Mouse (Mus musculus) embryonic facial prominence, embryonic 14.5 days (tissue): ENCODE results near the gene Il33. TPM values are rescaled to one million over a fixed set of nuclear protein-coding genes. Genes with fewer than 3 reads are reported as not detected.

Experiments
- ATAC-seq: fragments of 200-750 bp; cut with Nextera tagmentation; 2 replicates; pipeline ENCODE4 v1.8.0; 2017; ENCODE audit warnings: low read depth, moderate number of reproducible peaks, moderate TSS enrichment
- DNase-seq: peaks from one replicate; pipeline ENCODE4 v3.0.0-alpha.2; 2015; ENCODE audit warnings: low spot score
- H3K27ac ChIP-seq: fragments of 300-500 bp; sonication (generic); replicated peaks from 2 replicates; pipeline ENCODE4 v1.5.1; 2014; ENCODE audit warnings: low read depth, mild to moderate bottlenecking, low read length, moderate library complexity
- H3K27me3 ChIP-seq: fragments of 300-500 bp; sonication (generic); replicated peaks from 2 replicates; pipeline ENCODE4 v1.6.1; 2014; ENCODE audit warnings: low read length; ENCODE audit not compliant: control insufficient read depth, insufficient read depth
- H3K36me3 ChIP-seq: fragments of 300-500 bp; sonication (generic); 2 replicates; pipeline ENCODE4 v1.6.1; 2014; ENCODE audit warnings: low read length, mixed read lengths; ENCODE audit not compliant: control insufficient read depth, insufficient read depth
- H3K4me1 ChIP-seq: fragments of 300-500 bp; sonication (generic); 2 replicates; pipeline ENCODE4 v1.6.1; 2014; ENCODE audit warnings: antibody characterized with exemption, low read length; ENCODE audit not compliant: control insufficient read depth, insufficient read depth
- H3K4me2 ChIP-seq: fragments of 300-500 bp; sonication (generic); 2 replicates; pipeline ENCODE4 v1.6.1; 2014; ENCODE audit warnings: low read depth, mild to moderate bottlenecking, low read length, moderate library complexity, mixed read lengths
- H3K4me3 ChIP-seq: fragments of 300-500 bp; sonication (generic); 2 replicates; pipeline ENCODE4 v1.5.1; 2014; ENCODE audit warnings: low read depth, mild to moderate bottlenecking, low read length
- H3K9ac ChIP-seq: fragments of 300-500 bp; sonication (generic); 2 replicates; pipeline ENCODE4 v1.6.1; 2014; ENCODE audit warnings: low read depth, mild to moderate bottlenecking, low read length, moderate library complexity, mixed read lengths
- H3K9me3 ChIP-seq: fragments of 300-500 bp; sonication (generic); 2 replicates; pipeline ENCODE4 v1.6.1; 2016; ENCODE audit warnings: low read length; ENCODE audit not compliant: control insufficient read depth
- WGBS: fragments of 180-500 bp; shearing (Covaris S2); extraction: QIAGEN DNeasy Blood & Tissue Kit; methylation state at CpG from one replicate; pipeline ENCODE4 v1.1.7; 2014; 5-methylcytosine and 5-hydroxymethylcytosine counted together
- polyA plus RNA-seq: library from polyadenylated mRNA; unstranded; fragments of >200 nt; fragmentation: Nextera tagmentation; extraction: Ambion mirVana; gene quantifications from 2 replicates; pipeline ENCODE4 v1.2.1, GENCODE M21; 2014

Gene Il33
- polyA plus RNA-seq, 1 experiment from 2014 or later = 12.3 TPM

GRCm38 (mm10) chr19:29911919-29912318 is 13.0 kb upstream of the Il33 start:
- Histone ChIP-seq H3K9ac (no peak overlapping the region), H3K4me3 (no peak overlapping the region), H3K4me2 (no peak overlapping the region), H3K27ac (no peak overlapping the region), H3K36me3 (no peaks in the 10 kb centered on the region), H3K4me1 (no peaks in the 10 kb centered on the region), H3K27me3 (no peaks in the 10 kb centered on the region), H3K9me3 (no peaks in the 10 kb centered on the region)
- ATAC-seq = no peak
- no peak for DNase-seq
- 91% methylated on average over 6 of the region's 6 CpGs for WGBS

DNA sequence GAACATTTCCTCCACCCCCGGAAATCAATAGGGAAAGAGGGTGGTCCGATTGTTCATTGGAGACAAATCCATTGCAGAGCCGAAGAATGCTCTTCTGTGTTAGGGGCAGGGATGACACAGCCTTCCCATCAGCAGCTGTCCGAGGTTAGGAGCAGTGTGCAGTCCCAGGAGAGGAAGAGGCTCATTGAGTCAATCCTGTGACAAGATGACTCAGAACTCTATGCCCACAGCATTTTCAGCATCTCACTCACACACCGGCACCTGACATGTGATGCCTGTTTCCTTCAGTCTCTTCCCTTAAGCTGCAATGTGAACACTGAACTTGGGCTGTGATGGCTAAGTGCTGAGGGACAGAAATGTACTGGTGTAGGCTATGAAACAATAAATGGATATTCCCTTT is 7.5 kb upstream of the Il33 start:
- Histone ChIP-seq H3K27me3 (no peaks in the 10 kb centered on the region), H3K4me1 (no peaks in the 10 kb centered on the region), H3K4me2 (no peak overlapping the region), H3K27ac (no peak overlapping the region), H3K36me3 (no peaks in the 10 kb centered on the region), H3K9me3 (no peaks in the 10 kb centered on the region), H3K9ac (no peak overlapping the region), H3K4me3 (no peak overlapping the region)
- 59% methylated on average over 5 of the region's 5 CpGs for WGBS
- ATAC-seq (no peak), DNase-seq (no peak)

- Histone ChIP-seq H3K4me3 (no peak overlapping the region), H3K4me1 (peaks cover 16% of the 10 kb centered on the region), H3K9ac (no peak overlapping the region), H3K4me2 (peak overlapping the region; percentile 2; the same call in 1 of the 2 replicates), H3K9me3 (no peaks in the 10 kb centered on the region), H3K27me3 (no peaks in the 10 kb centered on the region), H3K27ac (no peak overlapping the region), H3K36me3 (no peaks in the 10 kb centered on the region)
- 42% methylated on average over 12 of the region's 12 CpGs for WGBS
- ATAC-seq (no peak), DNase-seq (peak; percentile 35)
Observed at GRCm38 (mm10) chr19:29926101-29926755, 1.3 kb downstream of the Il33 start.

DNA sequence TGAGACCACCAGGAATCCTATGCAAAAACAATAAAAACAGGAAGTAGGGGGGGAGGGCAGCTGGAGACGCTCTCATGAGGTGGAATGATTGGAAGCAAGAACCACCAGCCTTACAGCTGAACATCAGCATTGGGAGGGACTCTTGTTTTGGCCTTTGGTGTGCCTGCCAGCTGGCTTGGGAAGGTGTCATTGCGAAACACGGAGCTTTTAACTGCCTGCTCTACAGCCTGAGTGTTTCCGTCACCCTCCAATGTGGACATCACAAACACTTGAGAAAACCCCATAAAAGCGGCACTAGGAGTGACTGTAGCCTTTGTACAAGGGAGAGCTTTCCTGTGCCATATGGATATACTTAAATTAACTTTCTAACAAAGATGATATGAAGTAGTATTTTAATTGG is 5.4 kb downstream of the Il33 start:
- 66% methylated on average over 5 of the region's 5 CpGs for WGBS
- Histone ChIP-seq H3K27ac (no peak overlapping the region), H3K4me1 (peaks cover 7% of the 10 kb centered on the region), H3K4me2 (no peak overlapping the region), H3K9ac (no peak overlapping the region), H3K36me3 (no peaks in the 10 kb centered on the region), H3K9me3 (no peaks in the 10 kb centered on the region), H3K4me3 (no peak overlapping the region), H3K27me3 (no peaks in the 10 kb centered on the region)
- DNase-seq = no peak
- no peak for ATAC-seq

GRCm38 (mm10) chr19:29937445-29937844 is 12.5 kb downstream of the Il33 start:
- Histone ChIP-seq H3K4me3 (no peak overlapping the region), H3K9ac (no peak overlapping the region), H3K36me3 (no peaks in the 10 kb centered on the region), H3K27me3 (no peaks in the 10 kb centered on the region), H3K9me3 (no peaks in the 10 kb centered on the region), H3K27ac (no peak overlapping the region), H3K4me1 (peaks cover 5% of the 10 kb centered on the region; the same call in 1 of the 2 replicates), H3K4me2 (no peak overlapping the region)
- no peak for ATAC-seq
- DNase-seq = peak; percentile 34
- WGBS = 42% methylated on average over 8 of the region's 8 CpGs

- DNase-seq (peak; percentile 13), ATAC-seq (no peak)
- Histone ChIP-seq H3K27ac (no peak overlapping the region), H3K9me3 (no peaks in the 10 kb centered on the region), H3K27me3 (no peaks in the 10 kb centered on the region), H3K9ac (no peak overlapping the region), H3K4me3 (no peak overlapping the region), H3K4me1 (peaks cover 5% of the 10 kb centered on the region; the same call in 1 of the 2 replicates), H3K36me3 (no peaks in the 10 kb centered on the region), H3K4me2 (no peak overlapping the region)
- 45% methylated on average over 6 of the region's 6 CpGs for WGBS
Observed at GRCm38 (mm10) chr19:29940239-29940638, 15.3 kb downstream of the Il33 start.

DNA sequence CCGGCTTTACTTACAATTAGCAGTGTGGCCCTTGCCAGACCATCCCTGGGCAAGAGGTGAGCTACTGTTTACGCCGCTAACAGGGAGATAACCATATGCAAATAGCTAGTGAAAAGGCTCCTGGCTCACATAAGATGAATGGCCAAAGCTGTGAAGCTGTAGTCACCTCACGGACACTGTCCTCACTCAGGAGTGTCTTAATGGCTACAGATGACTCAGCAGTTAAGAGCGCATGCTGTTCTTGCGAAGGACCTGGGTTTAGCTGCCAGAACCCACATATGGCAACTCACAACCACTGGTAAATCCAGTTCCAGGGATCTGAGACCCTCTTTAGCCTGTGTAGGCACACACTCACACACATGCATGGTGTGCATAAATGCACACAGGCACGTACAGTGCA is 16.3 kb downstream of the Il33 start:
- ATAC-seq (no peak), DNase-seq (no peak)
- Histone ChIP-seq H3K9me3 (no peaks in the 10 kb centered on the region), H3K4me2 (no peak overlapping the region), H3K27me3 (no peaks in the 10 kb centered on the region), H3K4me1 (peaks cover 8% of the 10 kb centered on the region; the same call in 1 of the 2 replicates), H3K36me3 (no peaks in the 10 kb centered on the region), H3K27ac (no peak overlapping the region), H3K4me3 (no peak overlapping the region), H3K9ac (no peak overlapping the region)
- 80% methylated on average over 7 of the region's 7 CpGs for WGBS

DNA sequence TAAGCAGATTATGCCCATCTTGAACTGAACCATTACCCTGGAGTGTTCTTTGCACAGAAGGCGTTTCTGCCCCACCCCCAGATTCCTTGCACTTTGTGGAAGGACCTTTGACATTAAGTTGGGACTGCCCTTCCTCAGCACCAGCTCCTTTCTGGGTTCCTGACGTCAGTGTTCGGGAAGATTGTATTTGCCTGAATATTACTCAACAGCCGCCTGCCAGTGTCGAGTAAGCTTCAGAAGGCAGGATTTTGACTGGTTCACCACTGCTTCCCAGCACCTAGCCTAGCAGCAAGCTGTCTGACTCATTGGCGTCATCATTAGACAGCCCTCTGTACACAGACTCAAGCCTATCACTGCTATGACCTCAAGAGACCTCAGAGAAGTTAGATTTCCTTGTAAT is 17.4 kb downstream of the Il33 start:
- ATAC-seq (no peak), DNase-seq (no peak)
- Histone ChIP-seq H3K27me3 (no peaks in the 10 kb centered on the region), H3K4me1 (peaks cover 8% of the 10 kb centered on the region; the same call in 1 of the 2 replicates), H3K36me3 (no peaks in the 10 kb centered on the region), H3K4me2 (no peak overlapping the region), H3K4me3 (no peak overlapping the region), H3K9ac (no peak overlapping the region), H3K27ac (no peak overlapping the region), H3K9me3 (no peaks in the 10 kb centered on the region)
- WGBS = 72% methylated on average over 6 of the region's 6 CpGs

DNA sequence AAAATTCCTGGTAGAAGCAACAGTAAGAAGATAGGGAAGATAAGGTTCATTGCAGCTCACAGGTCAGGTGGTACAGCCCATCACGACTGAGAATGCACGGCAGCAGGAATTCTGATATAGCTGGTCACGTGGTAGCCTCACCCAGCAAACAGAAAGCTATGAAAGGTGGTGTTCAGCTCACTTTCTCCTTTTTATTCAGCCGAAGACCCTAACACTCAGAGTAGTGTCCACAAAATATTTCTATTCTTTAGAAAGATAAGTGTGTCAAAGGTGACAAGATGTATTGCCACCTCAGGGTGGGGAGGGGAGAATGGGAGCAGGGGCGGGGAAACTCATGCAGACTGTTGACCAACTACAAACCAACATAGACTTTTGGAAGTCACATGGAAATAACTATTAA is 19.5 kb downstream of the Il33 start:
- 80% methylated on average over 5 of the region's 5 CpGs for WGBS

More for the DNA sequence above, 19.5 kb downstream of the Il33 start:
- Histone ChIP-seq H3K27me3 (no peaks in the 10 kb centered on the region), H3K4me2 (no peak overlapping the region), H3K4me1 (peaks cover 14% of the 10 kb centered on the region; the same call in 1 of the 2 replicates), H3K27ac (no peak overlapping the region), H3K4me3 (no peak overlapping the region), H3K9ac (no peak overlapping the region), H3K36me3 (no peaks in the 10 kb centered on the region), H3K9me3 (no peaks in the 10 kb centered on the region)
- DNase-seq (no peak), ATAC-seq (no peak)
